Mouse (Mus musculus) lung, postnatal 0 days (tissue): ENCODE results near the gene Gpn2. TPM values are rescaled to one million over a fixed set of nuclear protein-coding genes. Genes with fewer than 3 reads are reported as not detected.
A peak's percentile ranks its signal among the peaks of the same experiment; 100 is the strongest.

ENCODE experiments used
- ATAC-seq: fragments of 200-750 bp; cut with Nextera tagmentation; 2 replicates; pipeline ENCODE4 v1.8.0; 2017; ENCODE audit warnings: moderate library complexity
- DNase-seq: peaks from one replicate; pipeline ENCODE4 v3.0.0-alpha.2; 2016; ENCODE audit warnings: low spot score
- H3K27ac ChIP-seq: fragments of 300-500 bp; sonication (generic); 2 replicates; pipeline ENCODE4 v1.5.1; 2014; ENCODE audit warnings: antibody characterized with exemption, mild to moderate bottlenecking, low read length, mixed read lengths
- H3K27me3 ChIP-seq: fragments of 300-500 bp; sonication (generic); replicated peaks from 2 replicates; pipeline ENCODE4 v1.6.1; 2014; ENCODE audit warnings: low read length, mixed read lengths; ENCODE audit not compliant: insufficient read depth
- H3K36me3 ChIP-seq: fragments of 300-500 bp; sonication (generic); 2 replicates; pipeline ENCODE4 v1.6.1; 2014; ENCODE audit warnings: low read length, mixed read lengths; ENCODE audit not compliant: insufficient read depth
- H3K4me1 ChIP-seq: fragments of 300-500 bp; sonication (generic); 2 replicates; pipeline ENCODE4 v1.6.1; 2014; ENCODE audit warnings: antibody characterized with exemption, low read depth, low read length, mixed read lengths; ENCODE audit not compliant: insufficient read depth
- H3K4me2 ChIP-seq: fragments of 300-500 bp; sonication (generic); replicated peaks from 2 replicates; pipeline ENCODE4 v1.6.1; 2014; ENCODE audit warnings: low read depth, mild to moderate bottlenecking, low read length, moderate library complexity, mixed read lengths
- H3K4me3 ChIP-seq: fragments of 300-500 bp; sonication (generic); 2 replicates; pipeline ENCODE4 v1.5.1; 2014; ENCODE audit warnings: low read depth, low read length
- H3K9ac ChIP-seq: fragments of 300-500 bp; sonication (generic); replicated peaks from 2 replicates; pipeline ENCODE4 v1.6.1; 2014; ENCODE audit warnings: low read depth, mild to moderate bottlenecking
- H3K9me3 ChIP-seq: fragments of 300-500 bp; sonication (generic); 2 replicates; pipeline ENCODE4 v1.6.1; 2016; ENCODE audit warnings: low read length, mixed read lengths
- CTCF ChIP-seq: IDR thresholded peaks from 2 replicates; pipeline ENCODE4 v1.5.1; 2016; ENCODE audit warnings: antibody characterized with exemption, mild to moderate bottlenecking
- EP300 ChIP-seq: IDR thresholded peaks from 2 replicates; pipeline ENCODE4 v1.6.1; 2016; ENCODE audit warnings: antibody characterized with exemption, mild to moderate bottlenecking, control low read depth
- WGBS: fragments of 180-500 bp; shearing (Covaris S2); extraction: QIAGEN DNeasy Blood & Tissue Kit; methylation state at CpG from one replicate; pipeline ENCODE4 v1.1.7; 2014; 5-methylcytosine and 5-hydroxymethylcytosine counted together
- polyA plus RNA-seq: library from polyadenylated mRNA; unstranded; fragments of >200 nt; fragmentation: Nextera tagmentation; extraction: Ambion mirVana; gene quantifications from 2 replicates; pipeline ENCODE4 v1.2.1, GENCODE M21; 2015

Gene Gpn2
- polyA plus RNA-seq, 1 experiment from 2014 or later, result 17.6 TPM

DNA sequence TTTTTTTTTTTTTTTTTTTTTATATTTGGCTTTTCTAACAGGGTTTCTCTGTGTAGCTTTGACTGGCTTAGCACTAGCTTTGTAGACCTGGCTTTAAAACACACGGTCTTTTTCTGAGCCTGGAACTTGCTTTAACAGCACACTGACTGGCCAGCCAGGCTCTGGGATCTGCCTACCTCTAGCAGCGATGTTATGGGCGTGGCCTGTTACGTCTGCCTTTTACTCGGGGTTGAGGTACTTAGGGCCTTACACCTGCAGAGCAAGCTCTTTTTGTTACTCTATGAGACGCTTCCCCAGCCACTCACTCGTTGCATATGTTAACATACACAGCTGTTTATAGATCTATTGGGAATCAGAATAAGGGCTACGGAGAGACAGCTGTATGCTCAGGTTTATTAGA, 16.9 kb upstream of the Gpn2 start:
- H3K4me3 ChIP-seq, result no peak overlapping the region
- no peaks in the 10 kb centered on the region for H3K4me1 ChIP-seq
- DNase-seq (no peak), ATAC-seq (no peak)
- TF ChIP-seq EP300 (no peak), CTCF (no peak)
- H3K4me2 ChIP-seq, result no peak overlapping the region
- H3K36me3 ChIP-seq, result no peaks in the 10 kb centered on the region
- 21% methylated on average over 8 of the region's 8 CpGs for WGBS
- no peak overlapping the region for H3K9ac ChIP-seq
- no peak overlapping the region for H3K27ac ChIP-seq
- H3K27me3 ChIP-seq, result no peaks in the 10 kb centered on the region
- no peaks in the 10 kb centered on the region for H3K9me3 ChIP-seq

DNA sequence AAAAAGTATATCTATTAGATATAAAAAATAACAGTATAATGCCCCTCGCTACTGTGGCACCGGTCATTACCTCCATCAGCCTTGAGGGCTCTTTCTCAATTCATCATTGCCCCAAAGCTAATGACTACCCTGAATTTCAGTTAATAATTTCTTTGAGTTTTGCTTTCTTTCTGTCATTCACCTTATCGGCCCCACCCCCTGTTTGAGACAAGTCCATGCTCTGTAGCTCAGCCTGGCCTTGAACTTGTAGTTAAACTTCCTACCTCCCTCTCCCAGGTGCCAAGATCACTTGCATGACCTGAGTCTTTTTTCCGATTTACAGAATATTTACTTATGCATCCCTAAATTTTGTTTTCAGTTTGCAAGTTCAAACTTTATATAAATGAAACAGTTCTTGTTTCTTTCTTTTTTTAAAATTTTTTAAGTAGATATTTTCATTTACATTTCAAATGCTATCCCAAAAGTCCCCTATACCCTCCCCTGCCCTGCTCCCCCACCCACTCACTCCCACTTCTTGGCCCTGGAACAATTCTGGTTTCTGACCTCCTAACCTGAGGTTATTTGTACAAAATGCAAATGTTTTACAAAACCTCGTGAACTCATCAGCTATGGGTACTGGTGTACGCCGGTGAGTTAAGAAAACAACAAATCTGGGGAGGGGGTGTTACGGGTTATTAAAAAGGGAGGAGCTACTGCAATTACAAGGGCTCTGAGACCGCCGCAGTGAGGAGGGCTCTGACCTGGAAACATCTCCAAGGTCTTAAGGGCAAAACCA, 14.7 kb upstream of the Gpn2 start:
- 82% methylated on average over 10 of the region's 10 CpGs for WGBS
- no peak overlapping the region for H3K4me2 ChIP-seq

DNA sequence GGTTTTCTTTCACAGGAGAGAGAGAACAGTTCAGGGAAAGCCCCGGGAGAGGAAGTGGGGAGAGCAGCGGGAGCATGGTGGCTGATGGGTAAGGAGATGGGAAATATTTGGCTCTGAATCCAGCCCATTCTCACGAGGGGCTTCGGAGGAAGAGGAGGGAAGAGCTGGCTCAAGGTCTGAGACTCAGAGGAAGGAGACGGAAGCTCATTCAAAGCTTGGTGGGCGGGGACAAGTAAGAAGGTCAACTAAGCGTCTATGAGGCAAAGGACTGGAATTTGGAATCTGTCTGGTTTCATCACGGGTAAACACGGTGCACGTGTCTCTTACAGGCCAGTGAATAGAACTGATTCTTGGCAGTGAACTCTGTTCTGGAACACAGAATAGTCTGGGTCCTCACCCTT, 14.1 kb upstream of the Gpn2 start:
- H3K4me1 ChIP-seq, result peaks cover 3% of the 10 kb centered on the region; the same call in 1 of the 2 replicates
- no peak overlapping the region for H3K4me3 ChIP-seq
- ATAC-seq (no peak), DNase-seq (peak; percentile 61)
- H3K36me3 ChIP-seq, result no peaks in the 10 kb centered on the region
- WGBS, result 39% methylated on average over 10 of the region's 10 CpGs
- H3K9me3 ChIP-seq, result no peaks in the 10 kb centered on the region
- no peak overlapping the region for H3K9ac ChIP-seq
- TF ChIP-seq CTCF (no peak), EP300 (no peak)
- no peak overlapping the region for H3K4me2 ChIP-seq
- H3K27ac ChIP-seq, result no peak overlapping the region
- no peaks in the 10 kb centered on the region for H3K27me3 ChIP-seq

More for the DNA sequence above, 14.7 kb upstream of the Gpn2 start:
- ATAC-seq, result no peak
- Histone ChIP-seq H3K9ac (no peak overlapping the region), H3K4me3 (no peak overlapping the region), H3K36me3 (no peaks in the 10 kb centered on the region), H3K9me3 (no peaks in the 10 kb centered on the region), H3K4me1 (no peaks in the 10 kb centered on the region; the same call in 1 of the 2 replicates), H3K27me3 (no peaks in the 10 kb centered on the region), H3K27ac (no peak overlapping the region)
- TF ChIP-seq CTCF (no peak), EP300 (no peak)
- DNase-seq, result no peak

DNA sequence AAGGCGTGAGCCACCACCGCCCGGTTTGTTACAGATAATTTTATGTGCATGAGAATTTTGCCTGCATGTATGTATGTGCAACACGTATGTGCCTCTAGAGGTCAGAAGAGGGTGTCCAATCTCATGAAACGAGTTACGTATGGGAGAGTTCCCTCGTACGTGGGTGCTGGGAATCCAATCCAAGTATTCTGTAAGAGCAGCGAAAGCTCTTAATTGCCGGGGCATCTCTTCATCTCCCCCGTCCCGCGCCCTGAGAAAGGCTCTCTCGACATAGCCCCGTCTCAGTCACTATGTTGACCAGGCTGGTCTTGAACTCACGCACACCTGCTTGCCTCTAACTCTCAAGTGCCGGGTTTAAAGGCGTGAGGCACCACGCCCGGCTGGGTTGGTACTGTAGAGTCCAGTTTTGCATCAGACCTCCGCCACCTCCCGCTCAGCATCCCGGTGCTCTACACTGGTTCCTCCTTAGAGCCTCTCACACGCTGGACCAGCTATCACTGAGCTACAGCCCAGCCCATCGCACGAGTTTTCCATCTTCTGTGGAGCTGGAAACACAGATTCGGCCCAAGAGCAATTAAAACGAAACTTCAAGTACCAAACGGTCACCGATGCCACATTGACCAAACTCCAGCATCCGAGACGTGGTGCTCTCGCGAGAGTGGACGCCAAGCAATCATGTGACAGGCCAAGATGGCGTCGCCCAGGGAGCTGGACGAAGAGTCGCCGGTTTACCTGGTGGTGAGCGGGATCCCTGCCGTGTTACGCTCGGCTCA, 9.9 kb upstream of the Gpn2 start, which contains the start of gene Gpatch3:
Gpatch3 (plus strand) TSS at position 676 of the 773 bp plus-strand sequence.
- ATAC-seq (peak; percentile 96), DNase-seq (peak; percentile 96)
- Histone ChIP-seq H3K4me2 (peak within 1 kb of the TSS; percentile 94), H3K27me3 (no peaks in the 10 kb centered on the region), H3K9ac (peak within 1 kb of the TSS; percentile 88), H3K36me3 (no peaks in the 10 kb centered on the region), H3K9me3 (no peaks in the 10 kb centered on the region), H3K4me1 (peaks cover 7% of the 10 kb centered on the region; the same call in 1 of the 2 replicates), H3K4me3 (peak within 1 kb of the TSS; percentile 89), H3K27ac (peak within 1 kb of the TSS; percentile 66)
- 0 out of 2 replicates have a peak, but pooled peaks have one; percentile 56 for TF ChIP-seq EP300
- TF ChIP-seq CTCF, result peak; percentile 42
- 5% methylated on average over 44 of the region's 44 CpGs for WGBS

DNA sequence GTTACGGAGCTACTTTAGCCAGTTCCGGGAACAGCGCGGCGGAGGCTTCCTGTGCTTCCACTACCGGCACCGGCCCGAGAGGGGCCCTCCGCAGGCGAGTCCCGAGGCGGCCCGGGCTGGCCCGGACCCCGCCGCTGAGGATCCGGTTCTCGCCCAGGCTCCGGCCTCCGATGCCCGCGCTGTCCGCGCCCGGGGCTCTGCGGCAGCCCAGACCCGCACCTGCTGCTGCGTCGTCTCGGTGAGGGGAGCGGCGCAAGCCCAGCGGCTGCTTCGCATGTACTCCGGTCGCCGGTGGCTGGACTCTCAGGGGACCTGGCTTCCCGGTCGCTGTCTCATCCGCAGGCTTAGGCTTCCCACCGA, 9.3 kb upstream of the Gpn2 start:
- H3K4me3 ChIP-seq, result peak overlapping the region; percentile 89
- no peak for DNase-seq
- H3K27me3 ChIP-seq, result no peaks in the 10 kb centered on the region
- WGBS, result 1% methylated on average over 41 of the region's 41 CpGs
- H3K9me3 ChIP-seq, result no peaks in the 10 kb centered on the region
- H3K36me3 ChIP-seq, result 0 out of 2 replicates have a peak, but pooled peaks cover 4% of the 10 kb centered on the region
- peaks cover 7% of the 10 kb centered on the region; the same call in 1 of the 2 replicates for H3K4me1 ChIP-seq
- H3K4me2 ChIP-seq, result peak overlapping the region; percentile 94
- peak overlapping the region; percentile 62 for H3K27ac ChIP-seq
- peak overlapping the region; percentile 88 for H3K9ac ChIP-seq
- no peak for TF ChIP-seq CTCF
- no peak for TF ChIP-seq EP300
- ATAC-seq, result peak; percentile 65

DNA sequence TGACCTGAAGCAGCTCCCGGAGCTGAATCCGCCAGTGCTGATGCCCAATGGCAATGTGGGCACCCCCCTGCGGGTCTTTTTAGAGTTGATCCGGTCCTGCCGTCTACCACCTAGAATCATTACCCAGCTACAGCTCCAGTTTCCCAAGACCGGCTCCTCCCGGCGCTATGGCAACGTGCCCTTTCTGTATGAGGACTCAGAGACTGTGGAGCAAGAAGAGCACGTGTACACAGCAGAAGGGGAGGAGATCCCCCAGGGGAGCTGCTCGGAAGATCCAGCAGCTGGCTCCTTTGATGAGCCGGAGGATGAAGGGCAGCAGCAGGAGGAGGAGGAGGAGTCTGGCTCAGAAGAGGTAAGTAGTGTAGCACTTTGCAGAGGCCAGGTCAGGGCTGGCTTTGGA, 6.2 kb upstream of the Gpn2 start:
- no peak overlapping the region for H3K4me2 ChIP-seq
- no peak overlapping the region for H3K27ac ChIP-seq
- DNase-seq, result no peak
- H3K36me3 ChIP-seq, result peaks cover 9% of the 10 kb centered on the region; the same call in 1 of the 2 replicates
- H3K9ac ChIP-seq, result no peak overlapping the region
- no peak overlapping the region for H3K4me3 ChIP-seq
- WGBS, result 74% methylated on average over 12 of the region's 12 CpGs
- H3K27me3 ChIP-seq, result no peaks in the 10 kb centered on the region
- no peaks in the 10 kb centered on the region for H3K9me3 ChIP-seq
- peaks cover 7% of the 10 kb centered on the region; the same call in 1 of the 2 replicates for H3K4me1 ChIP-seq
- ATAC-seq, result no peak
- no peak for TF ChIP-seq CTCF
- TF ChIP-seq EP300, result no peak
